Mouse (Mus musculus) embryonic facial prominence, embryonic 15.5 days (tissue): ENCODE measurements around the gene Rps6kb1. TPM values are rescaled to one million over a fixed set of nuclear protein-coding genes. Genes with fewer than 3 reads are reported as not detected.
"Not testable (repeated sequence)": the region's sequence is repeated elsewhere in the genome, so short reads cannot be mapped to it uniquely, and the experiment has no call there.

Experiments used
- ATAC-seq: fragments of 200-750 bp; cut with Nextera tagmentation; 2 replicates; pipeline ENCODE4 v1.8.0; 2017; ENCODE audit warnings: low read depth, moderate TSS enrichment; ENCODE audit not compliant: insufficient number of reproducible peaks, low FRiP score, low TSS enrichment
- H3K27ac ChIP-seq: fragments of 300-500 bp; sonication (generic); replicated peaks from 2 replicates; pipeline ENCODE4 v1.5.1; 2015; ENCODE audit warnings: mild to moderate bottlenecking, inconsistent platforms
- H3K27me3 ChIP-seq: fragments of 300-500 bp; sonication (generic); 2 replicates; pipeline ENCODE4 v1.6.1; 2015; ENCODE audit warnings: inconsistent platforms
- H3K36me3 ChIP-seq: fragments of 300-500 bp; sonication (generic); 2 replicates; pipeline ENCODE4 v1.6.1; 2015; ENCODE audit warnings: mild to moderate bottlenecking, inconsistent platforms
- H3K4me1 ChIP-seq: fragments of 300-500 bp; sonication (generic); 2 replicates; pipeline ENCODE4 v1.6.1; 2015; ENCODE audit warnings: inconsistent platforms
- H3K4me2 ChIP-seq: fragments of 300-500 bp; sonication (generic); replicated peaks from 2 replicates; pipeline ENCODE4 v1.6.1; 2015; ENCODE audit warnings: mild to moderate bottlenecking, inconsistent platforms
- H3K4me3 ChIP-seq: fragments of 300-500 bp; sonication (generic); replicated peaks from 2 replicates; pipeline ENCODE4 v1.5.1; 2015; ENCODE audit warnings: mild to moderate bottlenecking, inconsistent platforms
- H3K9ac ChIP-seq: fragments of 300-500 bp; sonication (generic); 2 replicates; pipeline ENCODE4 v1.6.1; 2015; ENCODE audit warnings: inconsistent platforms
- H3K9me3 ChIP-seq: fragments of 300-500 bp; sonication (generic); replicated peaks from 2 replicates; pipeline ENCODE4 v1.6.1; 2016; ENCODE audit warnings: inconsistent platforms
- WGBS: fragments of 180-500 bp; shearing (Covaris S2); methylation state at CpG from one replicate; pipeline ENCODE4 v1.1.7; 2015; 5-methylcytosine and 5-hydroxymethylcytosine counted together
- polyA plus RNA-seq: library from polyadenylated mRNA; unstranded; fragments of >200 nt; fragmentation: Nextera tagmentation; extraction: Ambion mirVana; gene quantifications from 2 replicates; pipeline ENCODE4 v1.2.1, GENCODE M21; 2015

Rps6kb1 gene
- polyA plus RNA-seq, 1 experiment from 2014 or later, result 70.6 TPM

DNA sequence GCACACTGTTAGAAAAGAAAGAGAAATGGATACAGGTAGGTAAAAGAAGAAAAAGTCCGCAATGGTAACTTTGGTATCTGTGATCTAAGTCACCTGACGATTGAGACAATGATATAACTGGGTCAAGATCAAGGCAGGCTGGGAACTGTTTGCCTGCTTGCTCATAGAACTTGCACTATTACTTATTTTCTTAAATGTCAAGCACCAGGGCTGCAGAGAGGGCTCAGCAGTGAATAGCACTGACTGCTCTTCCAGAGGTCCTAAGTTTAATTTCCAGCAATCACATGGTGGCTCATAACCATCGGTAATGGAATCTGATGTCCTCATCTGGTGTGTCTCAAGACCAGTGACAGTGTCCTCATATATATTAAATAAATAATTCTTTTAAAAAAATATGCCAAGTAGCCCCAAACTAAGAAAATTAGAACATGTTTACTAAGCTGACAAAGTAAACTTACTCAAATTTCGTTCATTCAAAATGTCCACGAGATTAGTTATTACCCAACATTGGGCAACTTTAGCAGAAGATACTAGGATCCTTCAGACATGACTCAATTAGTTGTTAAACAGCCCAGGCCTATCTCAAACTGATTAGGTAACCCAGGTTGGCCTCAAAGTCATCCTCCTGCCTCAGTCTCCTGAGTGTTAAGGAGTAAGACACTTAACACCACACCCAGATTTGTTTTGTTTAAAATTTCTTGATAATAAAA, 10.2 kb downstream of the Rps6kb1 start:
- Histone ChIP-seq H3K4me1 (no peaks in the 10 kb centered on the region), H3K36me3 (peaks cover 25% of the 10 kb centered on the region), H3K4me2 (no peak overlapping the region), H3K9ac (no peak overlapping the region), H3K27me3 (no peaks in the 10 kb centered on the region), H3K4me3 (no peak overlapping the region), H3K9me3 (no peaks in the 10 kb centered on the region), H3K27ac (no peak overlapping the region)
- no peak for ATAC-seq
- WGBS, result 92% methylated on average over 5 of the region's 5 CpGs

DNA sequence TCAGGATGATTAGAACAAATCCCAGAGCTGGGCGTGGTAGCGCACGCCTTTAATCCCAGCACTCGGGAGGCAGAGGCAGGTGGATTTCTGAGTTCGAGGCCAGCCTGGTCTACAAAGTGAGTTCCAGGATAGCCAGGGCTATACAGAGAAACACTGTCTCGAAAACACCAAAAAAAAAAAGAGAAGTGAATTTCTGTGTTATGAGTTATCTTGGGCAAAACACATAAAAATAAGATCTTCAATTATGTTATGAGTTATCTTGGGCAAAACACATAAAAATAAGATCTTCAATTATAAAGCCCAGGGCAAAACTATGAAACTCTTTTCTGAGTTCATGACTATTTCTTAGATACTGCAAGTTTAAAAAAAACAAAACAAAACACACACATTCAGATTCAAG, 11.3 kb downstream of the Rps6kb1 start:
- 89% methylated on average over 6 of the region's 6 CpGs for WGBS

DNA sequence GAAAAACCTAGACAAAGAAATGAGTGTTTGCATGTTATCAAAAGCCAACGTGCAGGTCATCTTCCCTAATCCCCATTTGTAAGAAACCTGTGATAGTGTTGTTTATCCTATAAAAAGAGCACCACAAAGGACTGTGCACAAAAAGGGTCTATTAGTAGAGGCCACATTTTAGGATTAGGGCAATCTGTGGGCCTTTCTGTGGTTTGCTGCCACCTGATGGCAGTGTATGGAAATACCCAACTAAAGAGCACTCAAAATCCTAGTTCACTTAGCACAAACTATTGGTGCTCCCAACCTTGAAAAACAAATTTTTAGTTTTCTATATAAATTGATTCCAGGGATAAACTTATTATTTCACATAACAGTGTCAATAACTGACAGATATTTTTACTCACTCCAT, 11.8 kb downstream of the Rps6kb1 start:
- H3K27ac ChIP-seq, result no peak overlapping the region
- H3K27me3 ChIP-seq, result no peaks in the 10 kb centered on the region
- 72% methylated on average over 1 of the region's 1 CpGs for WGBS
- no peaks in the 10 kb centered on the region for H3K9me3 ChIP-seq
- H3K9ac ChIP-seq, result no peak overlapping the region
- no peak for ATAC-seq
- H3K4me3 ChIP-seq, result no peak overlapping the region
- H3K36me3 ChIP-seq, result peaks cover 35% of the 10 kb centered on the region
- H3K4me1 ChIP-seq, result no peaks in the 10 kb centered on the region
- no peak overlapping the region for H3K4me2 ChIP-seq

More for the DNA sequence above, 11.3 kb downstream of the Rps6kb1 start:
- not testable (repeated sequence) for H3K4me1 ChIP-seq, H3K4me3 ChIP-seq, ATAC-seq, H3K27me3 ChIP-seq, H3K4me2 ChIP-seq, H3K27ac ChIP-seq, H3K9me3 ChIP-seq, H3K9ac ChIP-seq
- H3K36me3 ChIP-seq, result peaks cover 31% of the 10 kb centered on the region

DNA sequence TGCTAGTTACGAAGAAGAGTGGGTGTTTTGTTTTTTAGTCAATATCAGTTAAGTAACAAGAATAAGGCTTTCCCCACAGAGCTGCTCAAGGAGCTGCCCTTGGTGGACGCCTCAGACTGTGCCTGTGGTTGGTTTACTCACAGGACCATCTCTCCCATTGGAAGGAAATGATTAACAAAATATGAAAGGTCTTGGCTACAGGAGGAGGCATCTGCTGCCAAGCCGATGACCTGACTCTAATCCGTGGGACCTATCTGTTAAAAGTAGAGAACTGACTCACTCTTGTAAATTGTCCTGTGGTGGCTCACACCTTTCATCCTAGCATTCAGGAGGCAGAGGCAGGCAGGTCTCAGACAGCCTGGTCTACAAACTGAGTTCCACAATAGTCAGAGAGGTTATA, 17.1 kb downstream of the Rps6kb1 start:
- 87% methylated on average over 4 of the region's 4 CpGs for WGBS
- no peak overlapping the region for H3K4me2 ChIP-seq

DNA sequence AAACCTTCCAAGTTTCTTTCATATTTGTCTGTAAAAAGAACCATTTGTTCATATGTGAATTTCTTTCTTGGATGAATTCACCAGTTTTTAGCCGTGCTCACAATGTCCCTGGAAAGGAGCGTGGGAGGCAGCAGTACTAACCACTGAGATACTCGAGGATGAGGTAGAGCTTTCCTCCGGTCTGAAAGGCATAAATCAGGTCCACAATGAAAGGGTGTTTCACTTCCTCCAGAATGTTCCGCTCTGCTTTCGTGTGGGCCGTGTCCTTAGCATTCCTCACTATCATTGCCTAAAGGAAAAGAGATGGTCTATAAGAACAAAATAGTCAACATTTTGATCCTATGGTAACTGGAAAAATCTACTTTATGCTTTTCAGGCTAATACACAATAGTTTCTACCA, 24.9 kb downstream of the Rps6kb1 start:
- Histone ChIP-seq H3K4me2 (no peak overlapping the region), H3K27ac (no peak overlapping the region), H3K4me1 (no peaks in the 10 kb centered on the region), H3K27me3 (no peaks in the 10 kb centered on the region), H3K9ac (no peak overlapping the region), H3K9me3 (no peaks in the 10 kb centered on the region), H3K36me3 (peaks cover 75% of the 10 kb centered on the region), H3K4me3 (no peak overlapping the region)
- 93% methylated on average over 7 of the region's 7 CpGs for WGBS
- no peak for ATAC-seq

More for the DNA sequence above, 17.1 kb downstream of the Rps6kb1 start:
- ATAC-seq, result no peak
- peaks cover 68% of the 10 kb centered on the region for H3K36me3 ChIP-seq
- no peaks in the 10 kb centered on the region for H3K9me3 ChIP-seq
- H3K27me3 ChIP-seq, result no peaks in the 10 kb centered on the region
- no peak overlapping the region for H3K27ac ChIP-seq
- H3K9ac ChIP-seq, result no peak overlapping the region
- H3K4me1 ChIP-seq, result no peaks in the 10 kb centered on the region
- H3K4me3 ChIP-seq, result no peak overlapping the region

DNA sequence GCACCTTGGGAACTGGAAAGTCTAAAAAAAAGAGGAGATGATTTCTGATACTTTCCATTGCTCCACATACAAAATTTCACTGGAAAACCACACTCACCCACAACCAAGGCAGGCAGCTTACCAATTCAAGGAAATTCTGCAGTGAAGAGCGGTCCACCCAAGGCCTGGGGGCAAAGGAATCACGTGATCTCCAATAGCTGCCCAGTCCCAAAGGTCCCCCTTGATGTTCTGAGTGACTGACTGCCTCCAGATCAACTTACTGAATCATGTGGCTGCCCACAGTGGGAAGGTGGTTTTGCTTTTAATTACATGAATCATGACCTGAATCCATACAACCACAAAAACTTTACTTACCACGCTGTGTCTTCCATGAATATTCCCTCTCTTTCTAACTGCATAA, 27.4 kb downstream of the Rps6kb1 start:
- no peak overlapping the region for H3K27ac ChIP-seq
- H3K4me3 ChIP-seq, result no peak overlapping the region
- no peak overlapping the region for H3K9ac ChIP-seq
- H3K36me3 ChIP-seq, result peaks cover 56% of the 10 kb centered on the region
- H3K4me1 ChIP-seq, result no peaks in the 10 kb centered on the region
- H3K4me2 ChIP-seq, result no peak overlapping the region
- WGBS, result 66% methylated on average over 3 of the region's 3 CpGs
- no peak for ATAC-seq
- H3K9me3 ChIP-seq, result no peaks in the 10 kb centered on the region
- no peaks in the 10 kb centered on the region for H3K27me3 ChIP-seq

DNA sequence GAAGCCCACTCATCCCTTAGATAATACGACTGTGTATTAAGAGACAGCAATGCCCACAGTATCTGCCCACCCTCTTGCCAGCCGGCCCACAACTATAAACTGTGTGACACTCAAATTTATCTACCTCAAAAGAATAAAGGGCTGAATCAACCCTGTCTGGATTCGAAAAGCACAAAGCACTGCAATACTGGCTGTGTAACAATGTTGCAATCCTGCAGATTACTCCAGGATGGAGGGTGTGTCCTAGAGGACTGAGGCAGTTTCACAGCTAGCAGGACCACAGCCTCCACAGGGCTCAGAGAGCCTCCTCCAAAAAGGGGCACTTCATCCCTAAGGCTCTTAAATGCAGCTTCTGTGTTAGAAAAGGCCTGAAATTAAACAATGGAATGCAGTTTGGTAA, 28.0 kb downstream of the Rps6kb1 start:
- no peaks in the 10 kb centered on the region for H3K9me3 ChIP-seq
- peaks cover 55% of the 10 kb centered on the region for H3K36me3 ChIP-seq
- no peak overlapping the region for H3K9ac ChIP-seq
- H3K27me3 ChIP-seq, result no peaks in the 10 kb centered on the region
- ATAC-seq, result no peak
- H3K27ac ChIP-seq, result no peak overlapping the region
- H3K4me1 ChIP-seq, result no peaks in the 10 kb centered on the region
- no peak overlapping the region for H3K4me2 ChIP-seq
- 89% methylated on average over 3 of the region's 3 CpGs for WGBS
- H3K4me3 ChIP-seq, result no peak overlapping the region

DNA sequence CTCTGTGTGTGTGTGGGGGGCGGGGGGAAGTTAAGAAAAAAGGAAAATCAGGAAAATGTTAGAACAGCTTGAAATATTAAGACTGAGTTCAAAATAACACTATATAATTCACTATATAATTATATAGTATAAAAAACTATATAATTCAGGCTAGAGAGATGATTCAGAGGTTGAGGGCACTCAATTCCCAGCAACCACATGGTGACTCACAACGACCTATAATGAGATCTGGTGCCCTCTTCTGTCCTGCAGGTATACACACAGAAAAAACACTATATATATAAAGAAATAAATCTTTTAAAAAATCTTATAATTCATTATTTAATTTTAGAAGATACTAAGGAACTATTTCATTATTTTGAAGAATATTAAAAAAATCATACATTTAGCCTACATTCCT, 36.6 kb downstream of the Rps6kb1 start:
- 87% methylated on average over 2 of the region's 2 CpGs for WGBS
- no peaks in the 10 kb centered on the region for H3K9me3 ChIP-seq
- H3K4me3 ChIP-seq, result no peak overlapping the region
- H3K27me3 ChIP-seq, result no peaks in the 10 kb centered on the region
- H3K4me1 ChIP-seq, result no peaks in the 10 kb centered on the region
- H3K27ac ChIP-seq, result no peak overlapping the region
- no peak for ATAC-seq
- H3K9ac ChIP-seq, result no peak overlapping the region
- no peak overlapping the region for H3K4me2 ChIP-seq
- peaks cover 71% of the 10 kb centered on the region for H3K36me3 ChIP-seq

DNA sequence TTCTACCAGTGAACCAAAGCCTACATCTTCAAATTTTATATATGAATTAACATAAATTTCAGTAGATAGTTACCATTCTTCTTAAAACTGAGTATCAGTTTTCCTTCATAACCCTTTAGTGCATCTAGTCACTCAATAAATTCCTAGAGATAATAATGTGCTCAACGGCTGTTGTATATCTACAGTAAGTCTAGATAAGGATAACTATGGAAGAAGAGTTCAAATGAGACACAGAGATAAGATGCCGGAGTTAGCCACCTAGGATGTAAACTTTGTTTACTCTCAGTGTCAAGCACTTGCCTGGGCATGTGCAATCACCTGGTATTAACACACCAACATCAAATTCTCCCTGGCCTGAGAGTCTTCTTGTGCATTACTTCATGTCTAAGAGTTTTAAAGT, 37.3 kb downstream of the Rps6kb1 start:
- peaks cover 74% of the 10 kb centered on the region for H3K36me3 ChIP-seq
- H3K27ac ChIP-seq, result no peak overlapping the region
- no peak overlapping the region for H3K4me2 ChIP-seq
- no peaks in the 10 kb centered on the region for H3K27me3 ChIP-seq
- no peak for ATAC-seq
- H3K4me1 ChIP-seq, result no peaks in the 10 kb centered on the region
- no peaks in the 10 kb centered on the region for H3K9me3 ChIP-seq
- no peak overlapping the region for H3K4me3 ChIP-seq
- H3K9ac ChIP-seq, result no peak overlapping the region
- 86% methylated on average over 2 of the region's 2 CpGs for WGBS

DNA sequence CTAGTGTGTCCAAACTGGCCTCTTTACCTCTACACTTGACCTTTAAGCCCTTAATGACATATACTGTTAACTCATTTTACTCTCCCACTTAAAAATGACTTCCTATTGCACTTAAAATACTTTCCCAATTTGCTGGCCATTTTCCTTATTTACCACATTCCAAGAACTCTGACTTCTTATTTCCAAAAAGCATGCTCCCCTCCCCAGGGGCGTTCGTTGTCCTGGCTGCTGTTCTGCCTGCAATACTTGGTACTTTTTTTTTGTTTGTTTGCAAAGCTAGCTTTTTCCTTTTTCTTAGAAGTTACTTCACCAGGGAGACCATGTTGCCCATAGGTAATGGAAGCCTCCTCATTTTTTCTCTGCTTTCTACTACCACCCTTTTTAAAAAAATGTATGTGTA, 41.5 kb downstream of the Rps6kb1 start:
- no peaks in the 10 kb centered on the region for H3K27me3 ChIP-seq
- H3K4me1 ChIP-seq, result no peaks in the 10 kb centered on the region
- H3K36me3 ChIP-seq, result peaks cover 50% of the 10 kb centered on the region
- H3K4me3 ChIP-seq, result no peak overlapping the region
- WGBS, result 80% methylated on average over 2 of the region's 2 CpGs
- H3K4me2 ChIP-seq, result no peak overlapping the region
- H3K9ac ChIP-seq, result no peak overlapping the region
- no peak for ATAC-seq
- H3K27ac ChIP-seq, result no peak overlapping the region
- H3K9me3 ChIP-seq, result no peaks in the 10 kb centered on the region

DNA sequence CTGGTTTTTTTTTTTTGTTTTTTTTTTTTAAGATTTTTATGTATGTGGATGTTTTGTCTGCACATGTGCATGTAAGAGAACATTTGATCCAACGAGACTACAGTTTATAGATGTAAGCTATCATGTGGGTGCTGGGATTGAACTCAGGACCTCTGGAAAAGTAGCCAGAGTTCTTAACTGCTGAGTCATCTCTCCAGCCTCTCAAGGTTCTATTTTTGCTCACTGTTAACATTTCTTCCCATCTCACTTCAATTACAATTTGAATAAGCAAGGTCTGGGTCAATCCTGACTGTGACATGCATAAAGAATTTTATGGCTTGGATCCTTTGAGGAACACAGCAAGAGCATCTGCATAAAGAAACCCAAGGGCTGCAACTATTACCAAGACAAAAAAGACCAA, 43.8 kb downstream of the Rps6kb1 start:
- H3K9ac ChIP-seq, result no peak overlapping the region
- no peak overlapping the region for H3K4me3 ChIP-seq
- no peaks in the 10 kb centered on the region for H3K9me3 ChIP-seq
- no peak overlapping the region for H3K4me2 ChIP-seq
- no peaks in the 10 kb centered on the region for H3K27me3 ChIP-seq
- no peak overlapping the region for H3K27ac ChIP-seq
- peaks cover 48% of the 10 kb centered on the region for H3K36me3 ChIP-seq
- ATAC-seq, result no peak
- WGBS, result 85% methylated on average over 1 of the region's 1 CpGs
- H3K4me1 ChIP-seq, result no peaks in the 10 kb centered on the region

DNA sequence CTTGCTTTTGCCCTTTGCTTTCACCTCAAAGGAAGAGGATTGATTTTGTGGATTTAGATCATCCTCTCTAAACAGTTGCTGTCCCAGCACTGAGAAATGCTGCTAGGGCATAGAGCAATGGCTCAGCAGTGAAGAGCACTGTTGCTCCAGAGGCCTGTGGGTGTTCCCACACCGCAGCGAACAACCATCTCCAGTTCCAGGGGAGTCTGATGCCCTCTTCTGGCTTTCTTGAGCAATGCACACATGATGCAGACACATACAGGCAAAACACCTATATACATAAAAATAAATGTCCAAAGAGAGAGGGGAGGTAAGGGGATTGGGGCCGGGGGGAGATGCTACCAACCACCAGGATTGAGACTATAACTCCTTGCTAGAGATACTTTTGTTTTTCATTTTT, 46.7 kb downstream of the Rps6kb1 start:
- Histone ChIP-seq H3K27ac (no peak overlapping the region), H3K4me2 (no peak overlapping the region), H3K27me3 (no peaks in the 10 kb centered on the region), H3K36me3 (peaks cover 38% of the 10 kb centered on the region), H3K9me3 (no peaks in the 10 kb centered on the region), H3K4me1 (no peaks in the 10 kb centered on the region), H3K9ac (no peak overlapping the region), H3K4me3 (no peak overlapping the region)
- 66% methylated on average over 3 of the region's 3 CpGs for WGBS
- ATAC-seq, result no peak
